Mouse (Mus musculus) gastrocnemius, adult 18-20 months (tissue): ENCODE data around the gene Mpl. TPM values are rescaled to one million over a fixed set of nuclear protein-coding genes. Genes with fewer than 3 reads are reported as not detected.

Experiments
- DNase-seq: peaks from one replicate; pipeline ENCODE4 v3.0.0; 2021; ENCODE audit warnings: low spot score
- total RNA-seq, 2 experiments: library from RNA; stranded (reverse); gene quantifications; 2 replicates each; pipeline ENCODE4 v1.2.3; 2021

The Mpl gene
- total RNA-seq, 2 experiments from 2014 or later: not detected

GRCm38 (mm10) chr4:118427768-118428451 lies 29.4 kb downstream of the Mpl start, which contains the start of gene Elovl1:
Gene Elovl1 (plus strand): TSS chr4:118428093.
- peak; percentile 84 for DNase-seq

- no peak for DNase-seq
Observed at GRCm38 (mm10) chr4:118427415-118427767, 29.9 kb downstream of the Mpl start.

DNA sequence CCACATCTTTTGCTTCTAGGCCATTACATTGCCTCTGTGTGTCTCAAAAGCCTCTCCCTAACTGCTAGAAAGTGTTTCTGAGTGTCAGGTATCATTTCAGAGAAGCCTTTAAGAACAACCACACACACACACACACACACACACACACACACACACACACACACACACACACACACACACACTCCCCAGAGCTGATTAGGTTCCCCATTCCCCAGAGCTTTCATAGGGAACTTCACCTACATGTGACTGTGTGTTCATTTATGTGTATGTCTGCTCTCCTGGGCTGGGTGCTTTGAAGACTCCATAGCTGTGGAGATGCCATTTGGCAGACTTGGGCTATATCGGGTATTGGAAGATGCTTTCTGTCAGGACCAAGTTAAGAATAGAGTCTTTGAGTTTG lies 31.9 kb downstream of the Mpl start:
- DNase-seq: no peak

DNA sequence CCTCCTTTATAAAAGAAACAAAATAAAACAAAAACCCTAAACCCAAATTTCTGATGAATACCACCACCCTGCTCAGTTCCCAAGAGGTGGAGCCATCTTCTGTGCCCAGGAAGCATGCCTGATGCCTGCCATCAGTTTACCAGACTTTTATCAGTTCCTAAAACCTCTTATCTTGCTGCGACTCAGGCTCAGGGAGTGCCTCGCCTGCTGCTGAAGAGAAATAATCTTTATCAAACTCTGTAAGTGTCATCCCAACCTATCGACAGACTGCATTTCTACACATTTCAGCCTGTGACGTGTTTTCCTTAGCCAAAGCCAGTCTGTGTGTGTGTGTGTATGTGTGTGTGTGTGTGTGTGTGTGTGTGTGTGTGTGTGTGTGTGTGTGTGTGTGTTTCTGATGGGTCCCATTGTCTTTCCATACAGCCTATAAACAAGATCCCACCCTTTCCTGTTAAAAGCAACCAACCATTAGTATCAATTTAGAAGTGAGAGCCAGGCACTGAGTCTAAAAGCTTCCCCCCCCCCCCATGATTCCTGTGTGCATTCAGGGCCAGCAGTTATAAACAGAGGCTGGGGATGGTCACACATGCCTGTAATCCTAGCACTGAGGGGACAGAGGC lies 32.7 kb downstream of the Mpl start:
- no peak for DNase-seq

DNA sequence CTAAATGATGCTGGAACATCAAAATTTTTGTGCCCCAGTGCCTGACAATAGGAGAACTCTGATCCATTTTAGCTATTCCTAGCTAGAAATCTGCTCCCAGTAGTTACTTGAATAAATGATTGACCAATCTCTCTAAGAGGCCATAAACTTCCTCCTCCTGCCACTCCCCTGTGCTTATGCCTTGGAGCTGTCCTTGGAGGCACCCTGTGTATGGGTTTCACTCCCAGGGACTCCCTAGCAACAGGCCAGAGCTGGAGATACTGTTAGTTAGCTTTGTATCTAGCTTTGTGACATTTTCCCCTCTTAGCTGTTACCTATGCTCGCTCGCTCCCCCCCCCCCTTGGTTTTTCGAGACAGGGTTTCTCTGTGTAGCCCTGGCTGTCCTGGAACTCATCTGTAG lies 35.9 kb downstream of the Mpl start:
- no peak for DNase-seq

GRCm38 (mm10) chr4:118417112-118417797 lies 40.1 kb downstream of the Mpl start:
- no peak for DNase-seq

DNA sequence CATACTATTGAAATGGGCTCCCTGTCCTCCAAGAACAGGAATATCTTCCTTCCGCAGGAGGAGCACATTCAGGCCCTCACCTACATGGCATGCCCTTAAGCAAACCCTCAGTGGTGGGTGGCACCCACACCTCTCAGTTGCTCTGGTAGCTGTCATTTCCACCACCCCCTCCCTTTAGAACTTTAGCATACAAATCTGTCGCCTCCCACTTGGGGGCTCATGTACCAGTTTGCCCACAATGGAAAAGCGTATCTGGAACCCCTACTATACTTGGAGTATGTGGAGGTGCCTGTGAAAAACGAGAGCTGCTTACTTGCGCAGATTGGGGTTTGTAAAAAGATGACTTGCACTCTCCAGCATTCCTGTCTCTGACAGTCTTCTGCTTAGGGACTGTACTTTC lies 41.0 kb downstream of the Mpl start:
- DNase-seq: no peak

DNA sequence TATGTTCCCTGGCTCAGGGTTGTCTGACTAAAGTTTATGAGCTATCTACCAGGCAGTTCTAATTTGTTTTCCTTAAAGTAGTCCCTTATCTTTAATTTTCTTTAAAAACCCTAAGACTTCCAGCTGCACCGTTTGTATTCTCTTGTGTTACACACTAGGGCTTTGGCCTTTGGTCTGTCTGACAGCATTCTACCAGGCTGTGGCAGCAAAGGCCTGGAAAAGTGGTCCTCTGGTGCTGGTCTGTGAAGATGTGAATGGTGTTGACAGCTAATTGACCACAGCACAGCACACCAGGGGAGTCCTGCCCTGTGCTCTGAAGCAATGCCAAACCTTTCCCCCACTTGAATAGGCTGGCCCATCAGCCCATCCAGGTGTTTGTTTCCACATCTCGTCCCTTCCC lies 41.5 kb downstream of the Mpl start:
- no peak for DNase-seq

- no peak for DNase-seq
Observed at GRCm38 (mm10) chr4:118413553-118413952, 43.8 kb downstream of the Mpl start.

GRCm38 (mm10) chr4:118410871-118411270 lies 46.4 kb downstream of the Mpl start:
- no peak for DNase-seq

DNA sequence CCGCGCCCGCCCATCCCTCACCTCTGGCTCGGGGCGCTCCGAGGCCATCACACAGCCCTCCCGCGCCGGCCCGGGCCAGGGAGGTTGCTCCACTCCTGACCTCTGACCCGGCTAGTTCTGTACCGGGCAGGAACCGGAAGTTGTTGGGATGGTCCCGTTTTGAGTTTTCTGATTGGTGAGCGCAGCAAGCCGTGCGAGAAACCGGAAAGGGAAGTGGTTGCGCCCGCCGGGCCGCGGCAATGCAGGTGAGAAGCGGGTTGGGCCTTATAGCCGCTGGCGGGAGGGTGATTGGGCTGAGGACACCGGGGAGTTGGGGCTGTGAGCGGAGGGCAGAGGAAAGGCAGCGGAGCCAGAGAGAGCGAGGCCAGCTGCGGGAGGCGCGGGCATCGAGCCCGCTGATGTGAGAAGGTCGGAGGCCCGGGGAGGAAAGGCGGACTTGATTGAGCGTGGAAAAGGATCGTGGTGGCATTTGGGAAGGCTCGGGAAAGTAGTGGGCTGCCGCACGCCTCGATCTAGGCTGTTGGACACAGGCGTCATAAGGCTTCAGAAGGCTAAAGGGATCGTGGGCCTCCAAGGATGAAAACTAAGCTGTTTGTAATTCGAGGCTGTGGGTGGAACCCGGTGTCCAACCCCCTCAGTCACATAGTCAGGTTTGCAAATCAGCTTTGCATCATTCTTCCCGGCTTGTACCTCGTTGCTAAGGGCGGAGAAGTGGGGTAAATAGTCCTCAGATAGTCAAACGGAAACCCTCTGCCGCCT lies 48.0 kb downstream of the Mpl start, which contains the start of the genes Szt2 and Med8:
Gene Szt2, minus strand, starts transcription at position 132 of the 759 bp plus-strand sequence.
Gene Med8, plus strand, starts transcription at position 196 of the 759 bp plus-strand sequence.
- DNase-seq: peak; percentile 94

DNA sequence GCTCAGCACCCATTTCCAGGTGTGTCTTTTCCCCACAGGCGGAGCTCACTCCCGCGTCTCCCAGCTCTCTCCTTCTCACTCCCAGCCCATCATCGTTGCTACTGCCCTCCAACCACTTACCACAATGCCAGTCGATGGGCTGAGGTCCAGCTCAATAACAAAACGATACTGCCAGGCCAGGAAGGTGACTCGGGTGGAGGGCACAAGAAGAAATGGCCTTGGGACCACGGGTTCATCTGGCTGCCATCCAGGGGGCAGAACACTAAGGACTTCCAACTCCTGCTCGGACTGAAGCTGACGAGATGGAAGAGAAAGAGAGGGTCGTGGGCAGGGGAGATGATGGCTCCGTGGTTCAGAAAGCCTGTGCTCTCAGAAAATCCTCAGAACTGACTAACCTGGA lies 54.6 kb downstream of the Mpl start:
- DNase-seq: no peak

- no peak for DNase-seq
Observed at GRCm38 (mm10) chr4:118401918-118402317, 55.4 kb downstream of the Mpl start.

- no peak for DNase-seq
Observed at GRCm38 (mm10) chr4:118401421-118401820, 55.9 kb downstream of the Mpl start.

- no peak for DNase-seq
Observed at GRCm38 (mm10) chr4:118398400-118398799, 58.9 kb downstream of the Mpl start.

DNA sequence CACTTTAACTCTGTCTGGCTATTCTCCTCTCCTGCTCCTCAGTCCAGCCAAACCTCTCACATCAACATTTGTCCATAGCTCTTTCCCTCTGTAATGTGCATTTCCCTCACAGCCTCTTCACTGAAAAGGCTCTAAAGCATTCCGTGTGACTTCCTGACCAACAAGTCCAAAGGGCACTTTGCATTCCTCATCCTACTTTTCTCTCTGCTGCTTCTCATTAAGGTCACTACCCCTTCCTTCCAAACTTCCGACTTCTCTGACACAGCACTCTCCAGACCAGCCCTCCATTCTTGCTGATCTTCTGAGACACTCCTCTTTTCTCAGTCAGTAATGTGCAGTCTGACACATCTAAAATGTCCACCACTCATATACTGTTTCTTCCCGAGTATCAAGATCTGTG lies 60.9 kb downstream of the Mpl start:
- DNase-seq: no peak

GRCm38 (mm10) chr4:118395289-118395688 lies 62.0 kb downstream of the Mpl start:
- DNase-seq: no peak

GRCm38 (mm10) chr4:118394505-118394904 lies 62.8 kb downstream of the Mpl start:
- DNase-seq: no peak
